9 mouse cellular contexts compared by ENCODE assay signal in genomic region chr19:47279372-47279771, GRCm38 (mm10).
DNase-seq lines count a peak whose midpoint lies in the region; ATAC-seq and TF ChIP-seq lines count a peak whose summit lies in the region.
"Had no signal": no experiment of that assay in that cellular context is flagged by ENCODE, and none has a peak within 500 bp of the region (broad histone marks: within the 10 kb centered on the region; RNA-seq: fewer than 3 reads in every experiment).

No protein-coding gene starts in this region.

- no peak overlapping the region for H3K9ac ChIP-seq in kidney, embryonic 16.5 days (replicated peaks; ENCODE audit: low read length)
- no peak overlapping the region for H3K9ac ChIP-seq in stomach, postnatal 0 days (ENCODE audit: low read length)
- H3K9ac ChIP-seq: neural tube, embryonic 12.5 days had no signal

- TF ChIP-seq POLR2A in testis, adult 2 months (IDR thresholded peaks at IDR 0.05; ENCODE audit: control insufficient read depth, low read depth, low read length): no peak

- no peak for TF ChIP-seq CTCF in testis, adult 2 months (IDR thresholded peaks at IDR 0.05; ENCODE audit: control insufficient read depth, insufficient read depth, insufficient replicate concordance, low read depth, low read length)
- no peak for TF ChIP-seq CTCF in stomach, postnatal 0 days (IDR thresholded peaks at IDR 0.05; ENCODE audit: low read depth)

- H3K4me3 ChIP-seq in testis, adult 2 months (ENCODE audit: control insufficient read depth, low read depth, low read length): no peak overlapping the region
- H3K4me3 ChIP-seq in kidney, embryonic 16.5 days (ENCODE audit: low read length): no peak overlapping the region
- no peak overlapping the region for H3K4me3 ChIP-seq in stomach, postnatal 0 days (ENCODE audit: low read depth, low read length)
- H3K4me3 ChIP-seq: neural tube, embryonic 12.5 days had no signal

- DNase-seq in heart, adult 11 months: peak; percentile 97
- DNase-seq in heart, postnatal 25 days (ENCODE audit: low spot score): no peak
- no peak for DNase-seq in testis, postnatal 14 days (ENCODE audit: low spot score)
- no peak for DNase-seq in stomach, postnatal 0 days (ENCODE audit: low spot score)
- DNase-seq in ovary, adult 18-20 months (ENCODE audit: low spot score): no peak
- no peak for DNase-seq in adrenal gland, postnatal 4 days (ENCODE audit: low spot score in 2 of 2)

- no peaks in the 10 kb centered on the region for H3K36me3 ChIP-seq in testis, adult 2 months (ENCODE audit: control insufficient read depth, insufficient read depth, low read length)
- H3K36me3 ChIP-seq in kidney, embryonic 16.5 days (ENCODE audit: insufficient read depth, low read length): peaks cover 38% of the 10 kb centered on the region
- peaks cover 18% of the 10 kb centered on the region for H3K36me3 ChIP-seq in stomach, postnatal 0 days (ENCODE audit: control insufficient read depth, insufficient read depth, low read length)

- intact Hi-C loops in heart, postnatal 25 days (cut with DNase I): no loop called here

- no peak for TF ChIP-seq EP300 in stomach, postnatal 0 days (optimal IDR thresholded peaks at IDR 0.05)

- 67% methylated on average over 4 of the region's 4 CpGs for WGBS in kidney, embryonic 16.5 days
- WGBS in stomach, postnatal 0 days: 41% methylated on average over 4 of the region's 4 CpGs

- no peak for ATAC-seq in kidney, embryonic 16.5 days (ENCODE audit: low FRiP score, low TSS enrichment)
- ATAC-seq in stomach, postnatal 0 days (ENCODE audit: low FRiP score, low TSS enrichment): no peak

- H3K9me3 ChIP-seq in kidney, embryonic 16.5 days (ENCODE audit: low read length): peaks cover 4% of the 10 kb centered on the region; the same call in 1 of the 2 replicates
- H3K9me3 ChIP-seq in stomach, postnatal 0 days (ENCODE audit: control insufficient read depth, low read length): no peaks in the 10 kb centered on the region
- H3K9me3 ChIP-seq: neural tube, embryonic 12.5 days had no signal

- H3K27me3 ChIP-seq in testis, adult 2 months (ENCODE audit: control insufficient read depth, insufficient read depth, low read length): no peaks in the 10 kb centered on the region
- H3K27me3 ChIP-seq in kidney, embryonic 16.5 days (ENCODE audit: insufficient read depth, low read length): no peaks in the 10 kb centered on the region
- H3K27me3 ChIP-seq in stomach, postnatal 0 days (ENCODE audit: control insufficient read depth, insufficient read depth, low read length): no peaks in the 10 kb centered on the region
- H3K27me3 ChIP-seq: neural tube, embryonic 12.5 days had no signal

- no peak overlapping the region for H3K4me2 ChIP-seq in kidney, embryonic 16.5 days (replicated peaks; ENCODE audit: low read depth, low read length)
- no peak overlapping the region for H3K4me2 ChIP-seq in stomach, postnatal 0 days (replicated peaks; ENCODE audit: low read depth)
- H3K4me2 ChIP-seq: neural tube, embryonic 12.5 days had no signal

- peaks cover 4% of the 10 kb centered on the region for H3K4me1 ChIP-seq in testis, adult 2 months (ENCODE audit: control insufficient read depth, insufficient read depth, low read length)
- peaks cover 40% of the 10 kb centered on the region for H3K4me1 ChIP-seq in kidney, embryonic 16.5 days (ENCODE audit: insufficient read depth, low read length)
- H3K4me1 ChIP-seq in stomach, postnatal 0 days (replicated peaks; ENCODE audit: control insufficient read depth, insufficient read depth): peaks cover 15% of the 10 kb centered on the region
- H3K4me1 ChIP-seq: neural tube, embryonic 12.5 days had no signal

- peak overlapping the region; percentile 46; the same call in 1 of the 2 replicates for H3K27ac ChIP-seq in testis, adult 2 months (ENCODE audit: control insufficient read depth, insufficient read depth, low read depth, low read length)
- peak overlapping the region; percentile 92 for H3K27ac ChIP-seq in kidney, embryonic 16.5 days (ENCODE audit: low read length)
- H3K27ac ChIP-seq in stomach, postnatal 0 days (replicated peaks): peak overlapping the region; percentile 86
- H3K27ac ChIP-seq: neural tube, embryonic 12.5 days had no signal
